Mouse (Mus musculus): ENCODE results near the gene Prickle4. TPM values are rescaled to one million over a fixed set of nuclear protein-coding genes. Genes with fewer than 3 reads are reported as not detected.
A peak's percentile ranks its signal among the peaks of the same experiment; 100 is the strongest.

Gene Prickle4
- polyA plus RNA-seq, 1 experiment from 2014 or later, result 0.53 TPM

DNA sequence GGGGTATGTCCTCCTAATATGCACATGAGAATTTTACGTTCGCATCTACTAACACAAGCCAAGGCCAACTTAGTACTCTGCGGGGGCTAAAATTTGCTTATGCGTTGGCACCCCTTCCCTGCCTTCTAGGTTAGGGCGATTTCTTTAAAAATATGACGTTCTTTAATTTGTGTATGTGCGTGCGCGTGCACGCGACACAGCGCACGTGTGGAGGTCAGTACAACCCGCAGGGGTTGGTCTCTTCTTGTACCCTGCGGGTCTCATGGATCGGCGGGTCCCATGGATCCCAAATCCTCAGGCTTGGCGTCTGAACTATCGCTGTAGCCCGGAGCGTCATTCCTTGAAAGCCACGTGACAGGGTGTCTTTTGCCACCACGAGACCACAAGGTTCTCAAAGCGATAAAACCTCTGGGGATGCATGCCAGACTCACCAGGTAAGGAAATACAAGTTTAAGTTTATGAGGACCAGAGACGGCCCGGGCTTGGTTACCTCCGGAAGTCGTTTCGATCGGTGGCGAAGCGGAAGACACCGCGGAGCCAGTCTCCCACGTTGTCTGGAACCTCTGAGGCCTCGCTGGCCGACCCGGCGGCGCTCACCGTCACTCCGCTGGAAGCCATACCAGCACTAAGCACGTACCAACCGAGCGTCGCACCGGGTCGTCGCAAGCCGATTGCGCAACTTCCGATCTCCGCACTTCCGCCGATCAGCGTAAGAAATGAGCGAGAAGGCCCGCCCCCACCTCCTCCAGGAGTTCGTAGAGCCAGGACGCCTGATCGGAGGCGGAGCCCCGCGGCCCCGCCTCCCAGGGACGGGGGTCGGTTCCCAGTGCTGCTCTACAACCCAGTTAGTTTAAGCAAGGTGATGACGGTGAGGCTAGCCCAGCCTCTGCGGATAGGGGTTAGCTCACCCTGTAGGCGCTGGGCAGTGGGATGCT is 6.9 kb downstream of the Prickle4 start:
- under 1% methylated on average over 70 of the region's 70 CpGs for WGBS
- peak overlapping the region; percentile 95 for H3K4me3 ChIP-seq (ENCODE audit: low read depth, low read length)
- peak; percentile 94 for DNase-seq (ENCODE audit: low spot score)
- no peaks in the 10 kb centered on the region for H3K9me3 ChIP-seq (ENCODE audit: control insufficient read depth, low read length)
- H3K27me3 ChIP-seq (replicated peaks; ENCODE audit: control insufficient read depth, insufficient read depth, low read length), result no peaks in the 10 kb centered on the region
- peaks cover 12% of the 10 kb centered on the region; the same call in 1 of the 2 replicates for H3K4me1 ChIP-seq (replicated peaks; ENCODE audit: control insufficient read depth, insufficient read depth, low read length)
- peak overlapping the region; percentile 81 for H3K9ac ChIP-seq (ENCODE audit: low read length)
- H3K36me3 ChIP-seq (ENCODE audit: control insufficient read depth, insufficient read depth, low read length), result peaks cover 35% of the 10 kb centered on the region
- H3K27ac ChIP-seq (ENCODE audit: low read depth), result peak overlapping the region; percentile 80
- H3K4me2 ChIP-seq (ENCODE audit: low read length), result peak overlapping the region; percentile 95
- peak; percentile 86 for ATAC-seq (replicated peaks; ENCODE audit: low FRiP score, low TSS enrichment, low read depth)

DNA sequence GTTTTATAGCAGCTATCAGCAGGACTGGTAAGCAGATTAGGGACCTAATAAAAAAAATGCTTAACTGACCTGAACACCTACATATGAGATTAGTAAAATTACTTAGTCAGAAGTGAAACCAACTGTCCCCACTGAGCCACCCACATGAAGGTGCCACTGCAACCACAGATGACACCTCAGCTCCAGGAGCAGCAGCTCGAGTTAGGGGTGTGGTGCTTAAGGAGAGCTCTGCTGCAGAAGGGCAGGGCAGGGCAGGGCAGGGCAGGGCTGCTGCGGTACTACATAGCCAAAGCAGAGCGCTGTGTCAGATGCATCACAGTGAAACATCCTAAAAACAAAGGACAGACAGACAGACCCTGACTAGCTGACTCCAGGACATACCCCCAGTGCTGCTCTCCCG is 11.7 kb downstream of the Prickle4 start:
- H3K27me3 ChIP-seq (replicated peaks; ENCODE audit: control insufficient read depth, insufficient read depth, low read length), result no peaks in the 10 kb centered on the region
- ATAC-seq (replicated peaks; ENCODE audit: low FRiP score, low TSS enrichment, low read depth), result no peak
- WGBS, result 70% methylated on average over 4 of the region's 4 CpGs
- no peaks in the 10 kb centered on the region for H3K9me3 ChIP-seq (ENCODE audit: control insufficient read depth, low read length)
- H3K4me1 ChIP-seq (replicated peaks; ENCODE audit: control insufficient read depth, insufficient read depth, low read length), result peaks cover 7% of the 10 kb centered on the region; the same call in 1 of the 2 replicates
- peaks cover 80% of the 10 kb centered on the region for H3K36me3 ChIP-seq (ENCODE audit: control insufficient read depth, insufficient read depth, low read length)
- no peak overlapping the region for H3K4me3 ChIP-seq (ENCODE audit: low read depth, low read length)
- H3K27ac ChIP-seq (ENCODE audit: low read depth), result no peak overlapping the region
- no peak overlapping the region for H3K9ac ChIP-seq (ENCODE audit: low read length)
- H3K4me2 ChIP-seq (ENCODE audit: low read length), result no peak overlapping the region
- DNase-seq (ENCODE audit: low spot score), result no peak

- DNase-seq (ENCODE audit: low spot score) (no peak), ATAC-seq (replicated peaks; ENCODE audit: low FRiP score, low TSS enrichment, low read depth) (no peak)
- no peak overlapping the region for H3K4me3 ChIP-seq (ENCODE audit: low read depth, low read length)
- no peaks in the 10 kb centered on the region for H3K4me1 ChIP-seq (replicated peaks; ENCODE audit: control insufficient read depth, insufficient read depth, low read length)
- H3K27ac ChIP-seq (ENCODE audit: low read depth), result no peak overlapping the region
- 69% methylated on average over 5 of the region's 5 CpGs for WGBS
- no peak overlapping the region for H3K9ac ChIP-seq (ENCODE audit: low read length)
- no peaks in the 10 kb centered on the region for H3K27me3 ChIP-seq (replicated peaks; ENCODE audit: control insufficient read depth, insufficient read depth, low read length)
- no peak overlapping the region for H3K4me2 ChIP-seq (ENCODE audit: low read length)
- H3K36me3 ChIP-seq (ENCODE audit: control insufficient read depth, insufficient read depth, low read length), result peaks cover 71% of the 10 kb centered on the region
- no peaks in the 10 kb centered on the region for H3K9me3 ChIP-seq (ENCODE audit: control insufficient read depth, low read length)
Observed at GRCm38 (mm10) chr17:47678702-47679101, 15.8 kb downstream of the Prickle4 start.

GRCm38 (mm10) chr17:47678238-47678637 is 16.3 kb downstream of the Prickle4 start:
- WGBS, result 75% methylated on average over 5 of the region's 5 CpGs
- DNase-seq (ENCODE audit: low spot score) (no peak), ATAC-seq (replicated peaks; ENCODE audit: low FRiP score, low TSS enrichment, low read depth) (no peak)
- Histone ChIP-seq H3K4me3 (ENCODE audit: low read depth, low read length) (no peak overlapping the region), H3K27me3 (replicated peaks; ENCODE audit: control insufficient read depth, insufficient read depth, low read length) (no peaks in the 10 kb centered on the region), H3K36me3 (ENCODE audit: control insufficient read depth, insufficient read depth, low read length) (peaks cover 67% of the 10 kb centered on the region), H3K9ac (ENCODE audit: low read length) (no peak overlapping the region), H3K9me3 (ENCODE audit: control insufficient read depth, low read length) (no peaks in the 10 kb centered on the region), H3K4me1 (replicated peaks; ENCODE audit: control insufficient read depth, insufficient read depth, low read length) (no peaks in the 10 kb centered on the region), H3K27ac (ENCODE audit: low read depth) (no peak overlapping the region), H3K4me2 (ENCODE audit: low read length) (no peak overlapping the region)

DNA sequence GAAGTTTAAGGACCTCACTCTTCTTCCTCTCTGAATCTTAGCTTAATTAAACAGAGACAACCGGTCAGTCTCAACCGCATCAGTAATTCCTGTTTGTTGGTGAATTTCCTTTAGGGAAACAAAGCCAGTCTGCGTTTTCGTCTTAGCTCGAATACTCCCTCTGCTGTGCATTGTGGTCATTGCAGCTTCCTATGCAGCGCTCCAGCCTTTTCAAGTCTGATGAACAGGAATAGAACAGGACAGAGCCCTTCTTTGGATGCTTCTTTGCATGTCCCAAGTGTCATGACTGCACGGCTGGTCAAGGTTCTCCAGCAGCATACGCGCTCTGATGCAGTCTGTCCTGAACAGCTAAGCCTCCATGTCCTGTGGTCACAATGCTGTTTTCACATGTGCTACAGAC is 18.0 kb downstream of the Prickle4 start:
- no peaks in the 10 kb centered on the region for H3K9me3 ChIP-seq (ENCODE audit: control insufficient read depth, low read length)
- H3K36me3 ChIP-seq (ENCODE audit: control insufficient read depth, insufficient read depth, low read length), result peaks cover 52% of the 10 kb centered on the region
- WGBS, result 22% methylated on average over 9 of the region's 9 CpGs
- H3K27ac ChIP-seq (ENCODE audit: low read depth), result no peak overlapping the region
- H3K4me1 ChIP-seq (replicated peaks; ENCODE audit: control insufficient read depth, insufficient read depth, low read length), result no peaks in the 10 kb centered on the region
- no peak overlapping the region for H3K4me2 ChIP-seq (ENCODE audit: low read length)
- no peak for ATAC-seq (replicated peaks; ENCODE audit: low FRiP score, low TSS enrichment, low read depth)
- H3K27me3 ChIP-seq (replicated peaks; ENCODE audit: control insufficient read depth, insufficient read depth, low read length), result no peaks in the 10 kb centered on the region
- no peak overlapping the region for H3K4me3 ChIP-seq (ENCODE audit: low read depth, low read length)
- no peak overlapping the region for H3K9ac ChIP-seq (ENCODE audit: low read length)
- DNase-seq (ENCODE audit: low spot score), result peak; percentile 92

DNA sequence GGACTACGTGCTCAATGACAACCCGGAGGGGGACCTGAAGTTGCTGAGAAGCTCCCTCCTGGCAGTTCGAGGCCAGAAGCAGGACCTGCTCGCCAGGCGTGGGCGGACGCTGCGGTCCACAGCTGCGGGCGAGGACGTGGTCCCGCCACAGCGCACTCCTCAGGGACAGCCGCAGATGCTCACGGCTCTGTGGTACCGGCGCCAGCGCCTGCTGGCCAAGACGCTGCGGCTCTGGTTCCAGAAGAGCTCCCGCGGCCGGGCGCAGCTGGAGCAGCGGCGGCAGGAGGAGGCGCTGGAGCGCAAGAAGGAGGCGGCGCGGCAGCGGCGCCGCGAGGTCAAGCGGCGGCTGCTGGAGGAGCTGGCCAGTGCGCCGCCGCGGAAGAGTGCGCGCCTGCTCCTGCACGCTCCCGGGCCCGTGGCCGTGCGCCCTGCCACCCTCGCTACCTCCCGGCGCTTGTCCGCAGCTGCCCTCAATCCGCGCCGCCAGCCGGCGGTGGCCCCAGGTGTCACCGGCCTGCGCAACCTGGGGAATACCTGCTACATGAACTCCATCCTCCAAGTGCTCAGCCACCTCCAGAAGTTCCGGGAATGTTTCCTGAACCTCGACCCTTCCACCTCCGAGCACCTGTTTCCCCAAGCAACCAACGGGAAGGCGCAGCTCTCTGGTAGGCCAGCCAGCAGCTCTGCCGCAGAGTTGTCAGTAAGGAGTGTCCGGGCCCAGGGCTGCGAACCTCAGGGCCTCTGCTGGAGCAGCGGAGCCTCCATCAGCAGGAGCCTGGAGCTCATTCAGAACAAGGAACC is 22.0 kb downstream of the Prickle4 start:
- H3K4me1 ChIP-seq (replicated peaks; ENCODE audit: control insufficient read depth, insufficient read depth, low read length), result no peaks in the 10 kb centered on the region
- no peak overlapping the region for H3K27ac ChIP-seq (ENCODE audit: low read depth)
- ATAC-seq (replicated peaks; ENCODE audit: low FRiP score, low TSS enrichment, low read depth) (peak; percentile 70), DNase-seq (ENCODE audit: low spot score) (peak; percentile 80)
- no peaks in the 10 kb centered on the region for H3K9me3 ChIP-seq (ENCODE audit: control insufficient read depth, low read length)
- H3K4me2 ChIP-seq (ENCODE audit: low read length), result peak overlapping the region; percentile 76
- no peaks in the 10 kb centered on the region for H3K27me3 ChIP-seq (replicated peaks; ENCODE audit: control insufficient read depth, insufficient read depth, low read length)
- H3K36me3 ChIP-seq (ENCODE audit: control insufficient read depth, insufficient read depth, low read length), result peaks cover 18% of the 10 kb centered on the region
- H3K9ac ChIP-seq (ENCODE audit: low read length), result 0 out of 2 replicates have a peak overlapping the region, but pooled peaks have one; percentile 39
- H3K4me3 ChIP-seq (ENCODE audit: low read depth, low read length), result peak overlapping the region; percentile 32
- WGBS, result 7% methylated on average over 65 of the region's 68 CpGs

DNA sequence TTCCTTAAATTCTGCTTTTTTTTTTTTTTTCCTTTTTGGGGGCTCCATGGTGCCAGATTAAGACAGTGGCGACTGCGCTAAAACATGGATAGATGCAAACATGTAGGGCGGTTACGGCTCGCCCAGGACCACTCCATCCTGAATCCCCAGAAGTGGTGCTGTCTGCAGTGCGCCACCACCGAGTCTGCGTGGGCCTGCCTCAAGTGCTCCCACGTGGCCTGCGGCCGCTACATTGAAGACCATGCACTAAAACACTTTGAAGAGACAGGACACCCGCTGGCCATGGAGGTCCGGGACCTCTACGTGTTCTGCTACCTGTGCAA is 22.6 kb downstream of the Prickle4 start:
- no peak overlapping the region for H3K27ac ChIP-seq (ENCODE audit: low read depth)
- H3K9ac ChIP-seq (ENCODE audit: low read length), result 0 out of 2 replicates have a peak overlapping the region, but pooled peaks have one; percentile 39
- 20% methylated on average over 14 of the region's 14 CpGs for whole genome bisulfite sequencing
- ATAC-seq (replicated peaks; ENCODE audit: low FRiP score, low TSS enrichment, low read depth) (peak; percentile 41; the same call in 1 of the 2 replicates), DNase-seq (ENCODE audit: low spot score) (no peak)
- H3K4me3 ChIP-seq (ENCODE audit: low read depth, low read length), result peak overlapping the region; percentile 32
- H3K4me1 ChIP-seq (replicated peaks; ENCODE audit: control insufficient read depth, insufficient read depth, low read length), result no peaks in the 10 kb centered on the region
- peak overlapping the region; percentile 76 for H3K4me2 ChIP-seq (ENCODE audit: low read length)
- H3K9me3 ChIP-seq (ENCODE audit: control insufficient read depth, low read length), result no peaks in the 10 kb centered on the region
- H3K27me3 ChIP-seq (replicated peaks; ENCODE audit: control insufficient read depth, insufficient read depth, low read length), result no peaks in the 10 kb centered on the region
- H3K36me3 ChIP-seq (ENCODE audit: control insufficient read depth, insufficient read depth, low read length), result peaks cover 22% of the 10 kb centered on the region; the same call in 1 of the 2 replicates

DNA sequence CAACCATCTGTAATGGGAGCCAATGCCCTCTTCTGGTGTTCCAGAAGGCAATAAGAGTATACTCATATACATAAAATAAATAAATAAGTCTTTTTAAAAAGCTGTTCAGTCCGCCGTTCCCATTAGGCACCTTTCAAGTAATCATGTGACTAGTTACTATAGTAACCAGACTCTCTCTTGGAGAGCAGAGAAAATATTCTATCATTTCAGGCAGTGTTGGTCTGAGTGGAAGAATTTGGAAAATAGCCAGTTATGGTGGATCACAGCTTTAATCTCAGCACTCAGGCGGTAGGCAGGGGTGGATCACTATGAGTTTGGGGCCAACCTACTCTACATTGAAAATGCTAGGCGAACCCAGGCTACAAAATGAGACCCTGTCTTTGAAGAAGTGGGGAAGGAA is 25.4 kb downstream of the Prickle4 start:
- no peaks in the 10 kb centered on the region for H3K9me3 ChIP-seq (ENCODE audit: control insufficient read depth, low read length)
- H3K4me3 ChIP-seq (ENCODE audit: low read depth, low read length), result no peak overlapping the region
- H3K9ac ChIP-seq (ENCODE audit: low read length), result no peak overlapping the region
- 69% methylated on average over 4 of the region's 4 CpGs for WGBS
- H3K4me2 ChIP-seq (ENCODE audit: low read length), result no peak overlapping the region
- H3K27me3 ChIP-seq (replicated peaks; ENCODE audit: control insufficient read depth, insufficient read depth, low read length), result no peaks in the 10 kb centered on the region
- no peak for ATAC-seq (replicated peaks; ENCODE audit: low FRiP score, low TSS enrichment, low read depth)
- H3K36me3 ChIP-seq (ENCODE audit: control insufficient read depth, insufficient read depth, low read length), result 0 out of 2 replicates have a peak, but pooled peaks cover 5% of the 10 kb centered on the region
- H3K27ac ChIP-seq (ENCODE audit: low read depth), result no peak overlapping the region
- DNase-seq (ENCODE audit: low spot score), result no peak
- no peaks in the 10 kb centered on the region for H3K4me1 ChIP-seq (replicated peaks; ENCODE audit: control insufficient read depth, insufficient read depth, low read length)

Measured in intestine, embryonic 14.5 days (tissue).